Mouse (Mus musculus) olfactory bulb, adult 2 months (tissue): ENCODE results near the gene Ccdc30.

Experiments used
- CTCF ChIP-seq: fragments of 200-500 bp; IDR thresholded peaks from 2 replicates; pipeline ENCODE4 v1.5.1; 2012; ENCODE audit warnings: low read depth, mild to moderate bottlenecking, low read length, moderate library complexity; ENCODE audit not compliant: insufficient read depth
- POLR2A ChIP-seq: fragments of 200-500 bp; IDR thresholded peaks from 2 replicates; pipeline ENCODE4 v1.6.1; 2012; ENCODE audit warnings: mild to moderate bottlenecking, low read depth, low read length, moderate library complexity; ENCODE audit not compliant: insufficient read depth

- TF ChIP-seq CTCF, result no peak
- no peak for TF ChIP-seq POLR2A
Measured at GRCm38 (mm10) chr4:119398751-119399150, 16.6 kb downstream of the Ccdc30 start.
